Mouse (Mus musculus): ENCODE measurements around the gene Rpl28. TPM values are rescaled to one million over a fixed set of nuclear protein-coding genes. Genes with fewer than 3 reads are reported as not detected.

Rpl28 gene
- polyA plus RNA-seq (2014; fragmentation: Illumina TruSeq; extraction: RNeasy Lipid Tissue Mini Kit (QIAGEN cat#74804); ENCODE audit: low read depth, low replicate concordance) = 12.7 TPM

GRCm38 (mm10) chr7:4792278-4793212 is at the start of gene Rpl28:
Gene Rpl28 (plus strand): TSS chr7:4792874.

GRCm38 (mm10) chr7:4752821-4753570 is 39.7 kb upstream of the Rpl28 start, which contains the start of gene Cox6b2:
Gene Cox6b2 (minus strand): TSS chr7:4753094.

DNA sequence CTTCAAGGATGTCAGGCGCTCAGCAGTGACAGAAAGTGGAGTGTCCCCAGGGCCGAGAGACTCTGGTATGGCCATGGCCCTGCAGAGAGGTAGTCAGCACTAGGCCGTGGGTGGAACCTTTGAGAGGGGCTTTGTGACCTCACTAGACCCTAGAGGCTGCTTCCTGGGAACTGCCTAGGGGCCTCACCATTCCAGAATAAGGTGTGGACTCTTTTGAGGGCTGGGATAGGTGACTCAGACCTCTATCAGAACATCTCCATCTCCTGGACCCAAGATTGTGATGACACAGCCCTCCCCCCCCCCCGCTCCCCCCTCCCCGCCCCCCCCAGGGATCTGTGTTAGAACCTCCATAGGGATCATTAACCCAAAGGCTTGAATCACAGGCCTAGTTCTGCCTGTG is 21.5 kb upstream of the Rpl28 start, which contains the start of gene Fam71e2:
Gene Fam71e2, minus strand, starts transcription at position 101 of the 400 bp plus-strand sequence.

GRCm38 (mm10) chr7:4782759-4783158 is 9.9 kb upstream of the Rpl28 start, which contains the start of the genes Il11 and Tmem190:
Gene Il11 (minus strand): TSS chr7:4782859.
Gene Tmem190 (plus strand): TSS chr7:4782937.

DNA sequence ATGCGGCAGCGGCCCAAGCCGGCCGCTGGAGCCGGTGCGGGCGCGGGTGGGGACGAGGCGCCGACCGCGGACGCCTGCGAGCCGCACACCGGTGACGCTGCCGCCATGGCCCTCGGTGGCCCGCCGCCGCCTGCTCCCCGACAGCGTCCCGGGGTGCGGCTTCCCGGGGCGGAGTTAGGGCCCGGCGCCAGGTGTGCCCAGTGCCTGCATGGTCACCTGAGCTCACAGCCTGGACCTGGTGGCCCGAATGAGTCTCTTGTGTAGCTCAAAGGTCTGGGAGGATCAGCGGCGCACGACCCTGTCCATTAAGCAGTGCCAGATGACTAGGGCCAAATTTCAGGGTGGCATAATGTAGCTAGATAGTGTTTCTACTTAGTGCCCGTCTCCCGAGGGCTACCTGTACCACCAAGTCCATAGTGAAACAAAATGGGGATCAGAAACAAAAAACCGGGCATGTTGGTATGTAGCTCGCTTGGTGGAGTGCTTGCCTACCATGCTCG is 3.2 kb upstream of the Rpl28 start, which contains the start of gene Tmem238:
Gene Tmem238, minus strand, starts transcription at position 221 of the 500 bp plus-strand sequence.

GRCm38 (mm10) chr7:4812303-4813104 is 19.8 kb downstream of the Rpl28 start, which contains the start of gene Ube2s:
Gene Ube2s (minus strand): TSS chr7:4812590.

GRCm38 (mm10) chr7:4844245-4844916 is 51.7 kb downstream of the Rpl28 start, which contains the start of gene Shisa7:
Gene Shisa7 (minus strand): TSS chr7:4844696.

Other genes starting within 250 kb of the Rpl28 start
- gene Syt5, start 245.3 kb upstream of the Rpl28 start, polyA plus RNA-seq (2014; fragmentation: Illumina TruSeq; extraction: RNeasy Lipid Tissue Mini Kit (QIAGEN cat#74804); ENCODE audit: low read depth, low replicate concordance) = 1.2 TPM
- gene Ptprh, start 188.8 kb upstream of the Rpl28 start, polyA plus RNA-seq (2014; fragmentation: Illumina TruSeq; extraction: RNeasy Lipid Tissue Mini Kit (QIAGEN cat#74804); ENCODE audit: low read depth, low replicate concordance) = not detected
- 0.99 TPM for gene Tmem86b, start 161.5 kb upstream of the Rpl28 start, polyA plus RNA-seq (2014; fragmentation: Illumina TruSeq; extraction: RNeasy Lipid Tissue Mini Kit (QIAGEN cat#74804); ENCODE audit: low read depth, low replicate concordance)
- 11.8 TPM for gene Ppp6r1, start 133.9 kb upstream of the Rpl28 start, polyA plus RNA-seq (2014; fragmentation: Illumina TruSeq; extraction: RNeasy Lipid Tissue Mini Kit (QIAGEN cat#74804); ENCODE audit: low read depth, low replicate concordance)
- not detected for gene Hspbp1, start 107.8 kb upstream of the Rpl28 start, polyA plus RNA-seq (2014; fragmentation: Illumina TruSeq; extraction: RNeasy Lipid Tissue Mini Kit (QIAGEN cat#74804); ENCODE audit: low read depth, low replicate concordance)
- gene Brsk1, start 102.3 kb upstream of the Rpl28 start, polyA plus RNA-seq (2014; fragmentation: Illumina TruSeq; extraction: RNeasy Lipid Tissue Mini Kit (QIAGEN cat#74804); ENCODE audit: low read depth, low replicate concordance) = 0.35 TPM
- gene Tmem150b, start 67.6 kb upstream of the Rpl28 start, polyA plus RNA-seq (2014; fragmentation: Illumina TruSeq; extraction: RNeasy Lipid Tissue Mini Kit (QIAGEN cat#74804); ENCODE audit: low read depth, low replicate concordance) = not detected
- gene Kmt5c, start 52.8 kb upstream of the Rpl28 start, polyA plus RNA-seq (2014; fragmentation: Illumina TruSeq; extraction: RNeasy Lipid Tissue Mini Kit (QIAGEN cat#74804); ENCODE audit: low read depth, low replicate concordance) = 1.4 TPM
- gene Cox6b2, start 39.8 kb upstream of the Rpl28 start, polyA plus RNA-seq (2014; fragmentation: Illumina TruSeq; extraction: RNeasy Lipid Tissue Mini Kit (QIAGEN cat#74804); ENCODE audit: low read depth, low replicate concordance) = not detected
- not detected for gene Fam71e2, start 21.6 kb upstream of the Rpl28 start, polyA plus RNA-seq (2014; fragmentation: Illumina TruSeq; extraction: RNeasy Lipid Tissue Mini Kit (QIAGEN cat#74804); ENCODE audit: low read depth, low replicate concordance)
- gene Il11, start 10.0 kb upstream of the Rpl28 start, polyA plus RNA-seq (2014; fragmentation: Illumina TruSeq; extraction: RNeasy Lipid Tissue Mini Kit (QIAGEN cat#74804); ENCODE audit: low read depth, low replicate concordance) = not detected
- gene Tmem190, start 9.9 kb upstream of the Rpl28 start, polyA plus RNA-seq (2014; fragmentation: Illumina TruSeq; extraction: RNeasy Lipid Tissue Mini Kit (QIAGEN cat#74804); ENCODE audit: low read depth, low replicate concordance) = not detected
- 0.76 TPM for gene Tmem238, start 3.2 kb upstream of the Rpl28 start, polyA plus RNA-seq (2014; fragmentation: Illumina TruSeq; extraction: RNeasy Lipid Tissue Mini Kit (QIAGEN cat#74804); ENCODE audit: low read depth, low replicate concordance)
- 4.3 TPM for gene Ube2s, start 19.7 kb downstream of the Rpl28 start, polyA plus RNA-seq (2014; fragmentation: Illumina TruSeq; extraction: RNeasy Lipid Tissue Mini Kit (QIAGEN cat#74804); ENCODE audit: low read depth, low replicate concordance)
- gene Shisa7, start 51.8 kb downstream of the Rpl28 start, polyA plus RNA-seq (2014; fragmentation: Illumina TruSeq; extraction: RNeasy Lipid Tissue Mini Kit (QIAGEN cat#74804); ENCODE audit: low read depth, low replicate concordance) = 1.0 TPM
- 3.3 TPM for gene Isoc2b, start 77.4 kb downstream of the Rpl28 start, polyA plus RNA-seq (2014; fragmentation: Illumina TruSeq; extraction: RNeasy Lipid Tissue Mini Kit (QIAGEN cat#74804); ENCODE audit: low read depth, low replicate concordance)
- 2.7 TPM for gene Isoc2a, start 84.3 kb downstream of the Rpl28 start, polyA plus RNA-seq (2014; fragmentation: Illumina TruSeq; extraction: RNeasy Lipid Tissue Mini Kit (QIAGEN cat#74804); ENCODE audit: low read depth, low replicate concordance)
- not detected for gene Gm36210, start 113.6 kb downstream of the Rpl28 start, polyA plus RNA-seq (2014; fragmentation: Illumina TruSeq; extraction: RNeasy Lipid Tissue Mini Kit (QIAGEN cat#74804); ENCODE audit: low read depth, low replicate concordance)
- not detected for gene Zfp628, start 122.3 kb downstream of the Rpl28 start, polyA plus RNA-seq (2014; fragmentation: Illumina TruSeq; extraction: RNeasy Lipid Tissue Mini Kit (QIAGEN cat#74804); ENCODE audit: low read depth, low replicate concordance)
- gene Nat14, start 129.2 kb downstream of the Rpl28 start, polyA plus RNA-seq (2014; fragmentation: Illumina TruSeq; extraction: RNeasy Lipid Tissue Mini Kit (QIAGEN cat#74804); ENCODE audit: low read depth, low replicate concordance) = 1.2 TPM
- gene Ssc5d, start 132.9 kb downstream of the Rpl28 start, polyA plus RNA-seq (2014; fragmentation: Illumina TruSeq; extraction: RNeasy Lipid Tissue Mini Kit (QIAGEN cat#74804); ENCODE audit: low read depth, low replicate concordance) = not detected
- gene Sbk2, start 171.5 kb downstream of the Rpl28 start, polyA plus RNA-seq (2014; fragmentation: Illumina TruSeq; extraction: RNeasy Lipid Tissue Mini Kit (QIAGEN cat#74804); ENCODE audit: low read depth, low replicate concordance) = not detected
- gene Sbk3, start 178.3 kb downstream of the Rpl28 start, polyA plus RNA-seq (2014; fragmentation: Illumina TruSeq; extraction: RNeasy Lipid Tissue Mini Kit (QIAGEN cat#74804); ENCODE audit: low read depth, low replicate concordance) = not detected
- 7.5 TPM for gene Zfp579, start 203.3 kb downstream of the Rpl28 start, polyA plus RNA-seq (2014; fragmentation: Illumina TruSeq; extraction: RNeasy Lipid Tissue Mini Kit (QIAGEN cat#74804); ENCODE audit: low read depth, low replicate concordance)
- gene Zfp524, start 221.5 kb downstream of the Rpl28 start, polyA plus RNA-seq (2014; fragmentation: Illumina TruSeq; extraction: RNeasy Lipid Tissue Mini Kit (QIAGEN cat#74804); ENCODE audit: low read depth, low replicate concordance) = not detected
- 12.4 TPM for gene Fiz1, start 221.8 kb downstream of the Rpl28 start, polyA plus RNA-seq (2014; fragmentation: Illumina TruSeq; extraction: RNeasy Lipid Tissue Mini Kit (QIAGEN cat#74804); ENCODE audit: low read depth, low replicate concordance)
- gene Gm44973, start 222.6 kb downstream of the Rpl28 start, polyA plus RNA-seq (2014; fragmentation: Illumina TruSeq; extraction: RNeasy Lipid Tissue Mini Kit (QIAGEN cat#74804); ENCODE audit: low read depth, low replicate concordance) = not detected
- 4.8 TPM for gene Zfp865, start 227.5 kb downstream of the Rpl28 start, polyA plus RNA-seq (2014; fragmentation: Illumina TruSeq; extraction: RNeasy Lipid Tissue Mini Kit (QIAGEN cat#74804); ENCODE audit: low read depth, low replicate concordance)
- not detected for gene Ccdc106, start 227.7 kb downstream of the Rpl28 start, polyA plus RNA-seq (2014; fragmentation: Illumina TruSeq; extraction: RNeasy Lipid Tissue Mini Kit (QIAGEN cat#74804); ENCODE audit: low read depth, low replicate concordance)
- gene 4632433K11Rik, start 241.2 kb downstream of the Rpl28 start, polyA plus RNA-seq (2014; fragmentation: Illumina TruSeq; extraction: RNeasy Lipid Tissue Mini Kit (QIAGEN cat#74804); ENCODE audit: low read depth, low replicate concordance) = 4.7 TPM
- 3.0 TPM for gene Zfp784, start 245.6 kb downstream of the Rpl28 start, polyA plus RNA-seq (2014; fragmentation: Illumina TruSeq; extraction: RNeasy Lipid Tissue Mini Kit (QIAGEN cat#74804); ENCODE audit: low read depth, low replicate concordance)